Mouse (Mus musculus) kidney, embryonic 15.5 days (tissue): Measurements from ENCODE around the gene Gadd45b. TPM values are rescaled to one million over a fixed set of nuclear protein-coding genes. Genes with fewer than 3 reads are reported as not detected.

Source experiments
- ATAC-seq: fragments of 200-750 bp; cut with Nextera tagmentation; replicated peaks from 2 replicates; pipeline ENCODE4 v1.8.0; 2017; ENCODE audit warnings: moderate TSS enrichment; ENCODE audit not compliant: low FRiP score
- H3K27ac ChIP-seq: fragments of 300-500 bp; sonication (generic); 2 replicates; pipeline ENCODE4 v1.5.1; 2015; ENCODE audit warnings: mild to moderate bottlenecking, inconsistent platforms
- H3K27me3 ChIP-seq: fragments of 300-500 bp; sonication (generic); 2 replicates; pipeline ENCODE4 v1.6.1; 2015; ENCODE audit warnings: inconsistent platforms
- H3K36me3 ChIP-seq: fragments of 300-500 bp; sonication (generic); 2 replicates; pipeline ENCODE4 v1.6.1; 2015; ENCODE audit warnings: inconsistent platforms
- H3K4me1 ChIP-seq: fragments of 300-500 bp; sonication (generic); 2 replicates; pipeline ENCODE4 v1.6.1; 2015; ENCODE audit warnings: inconsistent platforms
- H3K4me2 ChIP-seq: fragments of 300-500 bp; sonication (generic); 2 replicates; pipeline ENCODE4 v1.6.1; 2015; ENCODE audit warnings: moderate library complexity, mild to moderate bottlenecking, inconsistent platforms
- H3K4me3 ChIP-seq: fragments of 300-500 bp; sonication (generic); replicated peaks from 2 replicates; pipeline ENCODE4 v1.5.1; 2015; ENCODE audit warnings: mild to moderate bottlenecking, inconsistent platforms
- H3K9ac ChIP-seq: fragments of 300-500 bp; sonication (generic); 2 replicates; pipeline ENCODE4 v1.6.1; 2015; ENCODE audit warnings: mild to moderate bottlenecking, inconsistent platforms
- H3K9me3 ChIP-seq: fragments of 300-500 bp; sonication (generic); replicated peaks from 2 replicates; pipeline ENCODE4 v1.6.1; 2016; ENCODE audit warnings: inconsistent platforms
- WGBS: fragments of 180-500 bp; shearing (Covaris S2); methylation state at CpG from one replicate; pipeline ENCODE4 v1.1.7; 2015; ENCODE audit warnings: mixed read lengths; 5-methylcytosine and 5-hydroxymethylcytosine counted together
- polyA plus RNA-seq: library from polyadenylated mRNA; unstranded; fragments of >200 nt; fragmentation: Nextera tagmentation; extraction: Ambion mirVana; gene quantifications from 2 replicates; pipeline ENCODE4 v1.2.1, GENCODE M21; 2015

Gadd45b gene
- polyA plus RNA-seq, 1 experiment from 2014 or later: 18.0 TPM

DNA sequence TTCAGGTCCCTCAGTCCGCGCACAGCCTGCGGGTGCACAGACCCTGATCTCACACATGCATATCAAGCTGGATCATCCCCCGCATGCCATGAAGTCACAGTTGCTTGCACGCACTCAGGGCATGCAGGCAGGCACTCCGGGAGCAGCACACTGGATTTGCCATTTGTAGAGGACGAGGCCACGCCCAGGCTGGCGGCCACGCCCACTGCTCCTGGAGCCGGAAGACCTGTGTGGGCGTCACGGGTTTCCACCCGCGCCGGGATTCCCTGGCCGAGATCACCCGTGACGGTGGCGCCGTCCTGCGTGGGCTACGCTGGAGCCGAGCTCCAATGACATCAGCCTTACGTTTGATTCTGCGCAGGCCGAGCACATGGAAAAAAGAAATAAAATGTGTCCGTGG is 9.8 kb downstream of the Gadd45b start:
- peak; percentile 60 for ATAC-seq
- Histone ChIP-seq H3K9ac (peak overlapping the region; percentile 11; the same call in 1 of the 2 replicates), H3K4me3 (peak overlapping the region; percentile 44), H3K27me3 (peaks cover 35% of the 10 kb centered on the region), H3K36me3 (no peaks in the 10 kb centered on the region), H3K4me2 (peak overlapping the region; percentile 72), H3K4me1 (peaks cover 79% of the 10 kb centered on the region), H3K27ac (peak overlapping the region; percentile 78), H3K9me3 (no peaks in the 10 kb centered on the region)
- WGBS: 2% methylated on average over 28 of the region's 28 CpGs

DNA sequence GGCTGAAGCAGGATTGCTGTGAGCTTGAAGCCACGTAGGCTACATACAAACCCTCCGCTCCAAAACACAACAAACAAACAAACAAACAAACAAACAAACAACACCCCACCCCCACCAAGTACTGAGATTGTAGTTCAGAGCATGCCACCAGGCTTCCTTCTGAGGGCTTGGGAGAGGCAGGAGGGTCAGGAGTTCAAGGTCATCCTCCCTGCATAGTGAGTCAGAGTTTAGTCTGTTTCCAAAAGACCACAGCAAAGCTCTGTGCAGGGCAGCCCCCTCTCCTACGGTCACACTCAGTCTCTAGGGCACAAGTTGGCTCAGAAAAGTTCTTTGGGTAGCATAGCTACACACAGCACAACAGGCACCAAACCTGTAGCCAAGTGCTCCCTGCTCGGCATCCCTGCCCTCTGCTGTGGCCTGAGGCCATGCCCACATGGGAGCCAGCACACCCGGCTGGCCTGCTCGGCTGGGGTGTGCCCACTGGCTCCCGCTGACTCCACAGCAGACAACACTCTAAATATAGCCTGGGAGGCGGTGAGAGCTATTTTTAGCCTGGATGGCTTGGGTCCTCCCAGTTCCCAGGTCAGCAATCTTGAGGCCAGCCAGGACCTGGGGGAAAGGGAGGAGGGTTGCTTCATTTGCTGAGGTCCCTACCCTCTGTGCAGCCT is 10.6 kb downstream of the Gadd45b start:
- ATAC-seq: peak; percentile 34; the same call in 1 of the 2 replicates
- H3K36me3 ChIP-seq: no peaks in the 10 kb centered on the region
- peaks cover 73% of the 10 kb centered on the region for H3K4me1 ChIP-seq
- peak overlapping the region; percentile 78 for H3K27ac ChIP-seq
- peak overlapping the region; percentile 72 for H3K4me2 ChIP-seq
- 21% methylated on average over 8 of the region's 8 CpGs for WGBS
- H3K9ac ChIP-seq: no peak overlapping the region
- H3K27me3 ChIP-seq: peaks cover 28% of the 10 kb centered on the region; the same call in 1 of the 2 replicates
- no peaks in the 10 kb centered on the region for H3K9me3 ChIP-seq
- peak overlapping the region; percentile 44; the same call in 1 of the 2 replicates for H3K4me3 ChIP-seq

DNA sequence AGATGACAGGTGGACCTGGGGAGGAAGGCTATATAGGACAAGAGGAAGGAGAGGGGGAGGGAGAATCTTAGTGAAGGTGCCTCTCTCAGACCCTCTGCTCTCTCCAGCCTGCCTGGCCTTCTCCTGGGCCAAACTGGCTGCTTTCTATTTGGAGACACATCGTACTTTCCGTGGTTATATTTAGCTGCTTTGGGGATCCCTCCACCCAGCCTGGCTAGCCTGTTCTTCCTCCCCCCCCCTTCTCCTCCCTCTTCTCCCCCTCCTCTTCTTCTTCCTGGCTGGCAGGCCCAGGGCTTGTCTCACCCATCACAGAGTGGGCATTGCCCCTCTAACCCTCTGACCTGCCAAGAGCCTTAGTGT is 11.1 kb downstream of the Gadd45b start:
- WGBS: 71% methylated on average over 2 of the region's 2 CpGs
- H3K27me3 ChIP-seq: peaks cover 24% of the 10 kb centered on the region; the same call in 1 of the 2 replicates
- no peaks in the 10 kb centered on the region for H3K9me3 ChIP-seq
- H3K4me1 ChIP-seq: peaks cover 68% of the 10 kb centered on the region
- no peak overlapping the region for H3K4me3 ChIP-seq
- H3K4me2 ChIP-seq: peak overlapping the region; percentile 72
- no peaks in the 10 kb centered on the region for H3K36me3 ChIP-seq
- ATAC-seq: no peak
- H3K9ac ChIP-seq: no peak overlapping the region
- H3K27ac ChIP-seq: peak overlapping the region; percentile 78

DNA sequence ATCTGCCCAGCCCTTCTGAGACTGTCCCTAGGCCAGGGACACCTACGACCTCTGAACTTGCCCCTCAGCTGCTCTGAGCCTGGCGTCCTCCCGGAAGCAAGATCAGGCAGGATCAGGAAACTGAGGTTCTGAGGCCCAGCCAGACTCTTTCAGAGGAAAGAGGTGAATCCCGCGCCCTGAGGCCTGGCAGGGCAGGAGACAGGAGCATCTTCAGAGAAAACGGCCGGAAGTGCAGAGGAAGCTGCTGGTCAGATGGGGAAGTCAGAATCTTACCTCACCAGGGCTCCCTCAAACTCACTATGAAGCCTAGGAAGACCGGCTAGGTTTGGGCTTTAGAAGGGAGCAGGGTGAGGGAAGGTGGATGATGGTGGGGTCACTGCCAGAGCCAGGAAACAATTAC is 13.0 kb downstream of the Gadd45b start:
- H3K27me3 ChIP-seq: peaks cover 5% of the 10 kb centered on the region; the same call in 1 of the 2 replicates
- H3K9me3 ChIP-seq: no peaks in the 10 kb centered on the region
- no peak overlapping the region for H3K4me2 ChIP-seq
- H3K36me3 ChIP-seq: no peaks in the 10 kb centered on the region
- no peak overlapping the region for H3K9ac ChIP-seq
- peaks cover 60% of the 10 kb centered on the region for H3K4me1 ChIP-seq
- no peak overlapping the region for H3K27ac ChIP-seq
- no peak overlapping the region for H3K4me3 ChIP-seq
- ATAC-seq: no peak
- WGBS: 58% methylated on average over 8 of the region's 8 CpGs

DNA sequence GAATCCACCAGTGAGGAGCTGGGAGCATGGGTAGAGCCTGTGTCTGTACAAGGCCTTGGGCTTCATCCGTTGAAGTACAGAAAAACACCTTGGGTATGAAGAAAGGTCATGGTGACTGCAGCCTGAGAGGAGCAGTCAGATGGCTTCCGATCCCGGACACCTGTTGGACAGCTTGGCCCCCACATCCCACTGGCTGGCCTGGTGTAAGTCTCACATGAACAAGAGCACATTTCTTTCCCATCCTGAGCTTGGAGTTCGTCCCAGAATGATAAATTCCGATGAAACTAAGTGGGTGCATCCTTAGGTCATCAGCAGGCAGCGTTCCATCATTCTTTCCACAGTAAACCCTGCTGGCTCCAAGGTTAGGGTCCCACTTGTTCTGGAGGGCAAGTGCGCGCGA is 13.8 kb downstream of the Gadd45b start:
- 0 out of 2 replicates have a peak overlapping the region, but pooled peaks have one; percentile 45 for H3K27ac ChIP-seq
- no peak overlapping the region for H3K9ac ChIP-seq
- H3K4me2 ChIP-seq: no peak overlapping the region
- no peaks in the 10 kb centered on the region for H3K36me3 ChIP-seq
- no peak overlapping the region for H3K4me3 ChIP-seq
- H3K4me1 ChIP-seq: peaks cover 60% of the 10 kb centered on the region
- H3K27me3 ChIP-seq: no peaks in the 10 kb centered on the region
- no peaks in the 10 kb centered on the region for H3K9me3 ChIP-seq
- ATAC-seq: no peak
- 65% methylated on average over 9 of the region's 9 CpGs for WGBS

GRCm38 (mm10) chr10:80944231-80944630 is 14.4 kb downstream of the Gadd45b start:
- H3K36me3 ChIP-seq: no peaks in the 10 kb centered on the region
- peaks cover 60% of the 10 kb centered on the region for H3K4me1 ChIP-seq
- no peak for ATAC-seq
- no peaks in the 10 kb centered on the region for H3K27me3 ChIP-seq
- H3K4me3 ChIP-seq: no peak overlapping the region
- WGBS: 85% methylated on average over 5 of the region's 5 CpGs
- no peak overlapping the region for H3K9ac ChIP-seq
- H3K4me2 ChIP-seq: no peak overlapping the region
- H3K27ac ChIP-seq: no peak overlapping the region
- no peaks in the 10 kb centered on the region for H3K9me3 ChIP-seq

GRCm38 (mm10) chr10:80946684-80947437 is 17.0 kb downstream of the Gadd45b start:
- Histone ChIP-seq H3K9me3 (no peaks in the 10 kb centered on the region), H3K4me3 (no peak overlapping the region), H3K27ac (peak overlapping the region; percentile 60; the same call in 1 of the 2 replicates), H3K9ac (no peak overlapping the region), H3K4me1 (peaks cover 37% of the 10 kb centered on the region), H3K4me2 (no peak overlapping the region), H3K27me3 (no peaks in the 10 kb centered on the region), H3K36me3 (no peaks in the 10 kb centered on the region)
- 64% methylated on average over 14 of the region's 14 CpGs for WGBS
- ATAC-seq: no peak

DNA sequence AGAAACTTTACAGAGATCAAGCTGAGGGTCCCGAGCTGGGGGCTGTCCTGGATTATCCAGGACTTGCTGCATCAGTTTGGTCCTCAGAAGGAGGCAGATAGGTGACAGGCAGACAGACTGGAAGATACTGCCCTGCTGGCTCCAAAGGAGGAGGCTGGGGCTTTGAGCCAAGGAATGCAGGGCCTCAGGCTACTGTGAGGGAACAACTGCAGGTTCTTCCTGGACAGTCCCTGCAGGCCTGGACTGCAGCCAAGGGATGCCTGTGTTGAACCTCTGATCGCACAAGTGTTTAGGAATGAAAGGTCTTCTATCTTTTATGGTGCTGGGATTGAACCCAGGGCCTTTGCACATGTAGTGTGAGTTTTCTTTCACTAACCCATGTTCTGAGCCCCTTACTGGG is 17.9 kb downstream of the Gadd45b start:
- H3K4me2 ChIP-seq: no peak overlapping the region
- H3K27me3 ChIP-seq: no peaks in the 10 kb centered on the region
- H3K9ac ChIP-seq: no peak overlapping the region
- no peak overlapping the region for H3K4me3 ChIP-seq
- no peak for ATAC-seq
- H3K4me1 ChIP-seq: peaks cover 35% of the 10 kb centered on the region
- no peaks in the 10 kb centered on the region for H3K9me3 ChIP-seq
- WGBS: 61% methylated on average over 2 of the region's 2 CpGs
- H3K36me3 ChIP-seq: no peaks in the 10 kb centered on the region
- H3K27ac ChIP-seq: peak overlapping the region; percentile 60

- Histone ChIP-seq H3K4me3 (no peak overlapping the region), H3K9me3 (no peaks in the 10 kb centered on the region), H3K27ac (peak overlapping the region; percentile 60; the same call in 1 of the 2 replicates), H3K27me3 (no peaks in the 10 kb centered on the region), H3K36me3 (no peaks in the 10 kb centered on the region), H3K4me2 (no peak overlapping the region), H3K4me1 (peaks cover 28% of the 10 kb centered on the region), H3K9ac (no peak overlapping the region)
- ATAC-seq: peak; percentile 63; the same call in 1 of the 2 replicates
- WGBS: 26% methylated on average over 6 of the region's 6 CpGs
Measured at GRCm38 (mm10) chr10:80948570-80948969, 18.7 kb downstream of the Gadd45b start.

DNA sequence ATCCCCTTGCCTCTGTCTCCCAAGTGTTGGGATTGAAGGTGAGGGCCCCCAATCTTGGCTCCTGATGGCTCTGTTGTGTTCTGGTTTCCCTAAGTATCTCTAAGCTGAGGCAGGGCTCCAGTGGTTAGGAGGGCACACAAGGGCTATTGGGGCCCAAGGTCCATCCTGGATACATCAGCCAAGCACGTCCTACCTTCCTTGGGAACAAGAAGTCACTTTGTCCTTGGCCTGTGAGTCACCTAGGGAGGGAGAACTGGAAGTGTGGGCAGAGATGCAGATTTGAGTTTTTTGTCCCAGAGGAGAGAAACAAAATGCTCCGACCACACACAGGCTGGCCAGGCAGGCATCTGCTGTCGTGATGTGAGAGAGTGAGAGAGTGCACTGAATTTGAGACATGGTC is 19.2 kb downstream of the Gadd45b start:
- H3K27me3 ChIP-seq: no peaks in the 10 kb centered on the region
- no peak overlapping the region for H3K27ac ChIP-seq
- H3K4me2 ChIP-seq: no peak overlapping the region
- no peak overlapping the region for H3K4me3 ChIP-seq
- no peak overlapping the region for H3K9ac ChIP-seq
- H3K4me1 ChIP-seq: peaks cover 25% of the 10 kb centered on the region
- no peaks in the 10 kb centered on the region for H3K9me3 ChIP-seq
- no peak for ATAC-seq
- WGBS: 72% methylated on average over 3 of the region's 3 CpGs
- H3K36me3 ChIP-seq: no peaks in the 10 kb centered on the region

DNA sequence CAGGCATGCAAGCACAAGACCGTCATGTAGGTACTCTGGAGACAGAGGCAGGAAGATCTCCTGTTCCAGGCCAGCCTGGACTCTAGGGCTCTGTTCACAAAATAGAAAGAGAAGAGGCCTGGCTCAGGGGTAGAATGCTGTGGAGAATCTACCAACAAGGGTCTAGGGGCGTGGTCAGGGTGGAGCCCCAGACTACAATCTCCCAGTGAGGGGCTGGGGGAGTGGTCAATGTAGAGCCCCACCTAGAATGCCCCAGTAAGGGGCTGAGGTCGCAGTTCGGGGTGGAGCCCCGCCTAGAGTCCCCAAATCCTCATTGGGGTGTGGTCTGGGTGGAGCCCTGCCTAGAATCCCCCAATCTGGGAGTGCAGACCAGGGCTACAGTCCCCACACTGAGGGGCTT is 20.4 kb downstream of the Gadd45b start:
- H3K36me3 ChIP-seq: no peaks in the 10 kb centered on the region
- no peaks in the 10 kb centered on the region for H3K9me3 ChIP-seq
- no peak overlapping the region for H3K9ac ChIP-seq
- no peak for ATAC-seq
- peaks cover 35% of the 10 kb centered on the region for H3K4me1 ChIP-seq
- H3K27ac ChIP-seq: no peak overlapping the region
- H3K27me3 ChIP-seq: no peaks in the 10 kb centered on the region
- WGBS: 32% methylated on average over 5 of the region's 5 CpGs
- no peak overlapping the region for H3K4me3 ChIP-seq
- no peak overlapping the region for H3K4me2 ChIP-seq

DNA sequence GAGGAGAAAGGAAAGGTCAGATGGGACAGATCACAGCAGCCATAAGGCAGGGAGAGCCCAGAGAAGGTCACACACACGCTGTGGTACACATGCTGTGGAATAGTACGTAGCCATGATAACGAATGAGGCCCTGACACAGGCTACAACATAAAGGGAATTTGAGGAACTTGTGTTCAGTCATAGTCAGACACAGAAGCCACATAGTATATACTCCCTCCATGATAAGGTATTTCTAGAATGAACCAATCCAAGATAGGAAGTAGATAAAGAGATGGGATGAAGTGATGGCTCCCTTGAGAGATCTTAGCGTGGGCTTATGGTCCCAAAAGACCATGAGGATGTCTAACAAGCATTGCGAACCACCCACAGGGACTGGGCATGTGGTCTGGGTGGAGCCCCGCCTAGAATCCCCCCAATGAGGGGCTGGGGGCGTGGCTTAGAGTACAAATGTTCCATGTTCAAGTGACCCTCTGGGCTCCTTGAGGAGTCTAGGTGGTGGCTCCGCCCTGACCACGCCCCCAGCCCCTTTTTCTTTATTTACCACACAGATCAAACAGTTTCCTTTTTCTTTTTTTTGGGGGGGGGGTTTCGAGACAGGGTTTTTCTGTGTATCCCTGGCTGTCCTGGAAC is 22.0 kb downstream of the Gadd45b start:
- H3K27ac ChIP-seq: no peak overlapping the region
- H3K4me3 ChIP-seq: no peak overlapping the region
- no peaks in the 10 kb centered on the region for H3K36me3 ChIP-seq
- no peak overlapping the region for H3K9ac ChIP-seq
- H3K9me3 ChIP-seq: no peaks in the 10 kb centered on the region
- H3K27me3 ChIP-seq: no peaks in the 10 kb centered on the region
- H3K4me1 ChIP-seq: peaks cover 40% of the 10 kb centered on the region
- no peak overlapping the region for H3K4me2 ChIP-seq
- WGBS: 80% methylated on average over 10 of the region's 10 CpGs
- no peak for ATAC-seq
